Mouse (Mus musculus) right cerebral cortex, adult 18-20 months (tissue): Measurements from ENCODE around the gene Pip5k1c.
A peak's percentile ranks its signal among the peaks of the same experiment; 100 is the strongest.

Source experiments
- DNase-seq: peaks from one replicate; pipeline ENCODE4 v3.0.0; 2022; ENCODE audit warnings: mixed read lengths

Pip5k1c gene

GRCm38 (mm10) chr10:81303761-81304160 lies 11.0 kb downstream of the Pip5k1c start:
- DNase-seq: no peak

- DNase-seq: no peak
Measured at GRCm38 (mm10) chr10:81304597-81305238, 12.0 kb downstream of the Pip5k1c start.

GRCm38 (mm10) chr10:81305663-81306062 lies 12.9 kb downstream of the Pip5k1c start:
- DNase-seq: no peak

- no peak for DNase-seq
Measured at GRCm38 (mm10) chr10:81306173-81306668, 13.5 kb downstream of the Pip5k1c start.

GRCm38 (mm10) chr10:81306837-81307682 lies 14.3 kb downstream of the Pip5k1c start:
- peak; percentile 75 for DNase-seq

- DNase-seq: no peak
Measured at GRCm38 (mm10) chr10:81309571-81309970, 16.8 kb downstream of the Pip5k1c start.

- DNase-seq: no peak
Measured at GRCm38 (mm10) chr10:81313581-81313980, 20.8 kb downstream of the Pip5k1c start.

GRCm38 (mm10) chr10:81314201-81314600 lies 21.4 kb downstream of the Pip5k1c start:
- no peak for DNase-seq

- no peak for DNase-seq
Measured at GRCm38 (mm10) chr10:81315587-81315986, 22.8 kb downstream of the Pip5k1c start.

GRCm38 (mm10) chr10:81316338-81317060 lies 23.7 kb downstream of the Pip5k1c start:
- DNase-seq: no peak

GRCm38 (mm10) chr10:81317273-81317672 lies 24.5 kb downstream of the Pip5k1c start:
- DNase-seq: no peak

GRCm38 (mm10) chr10:81318589-81319329 lies 26.0 kb downstream of the Pip5k1c start:
- no peak for DNase-seq

- no peak for DNase-seq
Measured at GRCm38 (mm10) chr10:81319330-81319699, 26.6 kb downstream of the Pip5k1c start.

GRCm38 (mm10) chr10:81319741-81320549 lies 27.2 kb downstream of the Pip5k1c start:
- no peak for DNase-seq

- DNase-seq: peak; percentile 100
Measured at GRCm38 (mm10) chr10:81320550-81321347, 28.0 kb downstream of the Pip5k1c start, which contains the start of gene Cactin. Gene Cactin (plus strand): TSS chr10:81321103.

GRCm38 (mm10) chr10:81321436-81321835 lies 28.7 kb downstream of the Pip5k1c start:
- no peak for DNase-seq

GRCm38 (mm10) chr10:81322444-81322843 lies 29.7 kb downstream of the Pip5k1c start:
- no peak for DNase-seq

GRCm38 (mm10) chr10:81323141-81323775 lies 30.5 kb downstream of the Pip5k1c start:
- no peak for DNase-seq

- no peak for DNase-seq
Measured at GRCm38 (mm10) chr10:81323791-81324530, 31.2 kb downstream of the Pip5k1c start.

- DNase-seq: no peak
Measured at GRCm38 (mm10) chr10:81325176-81325575, 32.4 kb downstream of the Pip5k1c start.
